Mouse (Mus musculus): ENCODE results near the gene Cldn5. TPM values are rescaled to one million over a fixed set of nuclear protein-coding genes. Genes with fewer than 3 reads are reported as not detected.

Gene Cldn5
- polyA plus RNA-seq, 1 experiment from 2014 or later: 86.7 TPM

- Histone ChIP-seq H3K27ac (replicated peaks) (no peak overlapping the region), H3K4me3 (no peak overlapping the region), H3K9ac (replicated peaks) (no peak overlapping the region), H3K36me3 (peaks cover 12% of the 10 kb centered on the region; the same call in 1 of the 2 replicates), H3K9me3 (no peaks in the 10 kb centered on the region), H3K4me2 (replicated peaks) (no peak overlapping the region), H3K4me1 (no peaks in the 10 kb centered on the region), H3K27me3 (no peaks in the 10 kb centered on the region)
- ATAC-seq (replicated peaks): no peak
- 92% methylated on average over 11 of the region's 11 CpGs for WGBS
Measured at GRCm38 (mm10) chr16:18795223-18795899, 18.7 kb downstream of the Cldn5 start.

GRCm38 (mm10) chr16:18796645-18797044 is 20.0 kb downstream of the Cldn5 start:
- no peaks in the 10 kb centered on the region for H3K27me3 ChIP-seq
- no peak overlapping the region for H3K27ac ChIP-seq (replicated peaks)
- WGBS: 66% methylated on average over 7 of the region's 7 CpGs
- no peaks in the 10 kb centered on the region for H3K9me3 ChIP-seq
- H3K9ac ChIP-seq (replicated peaks): no peak overlapping the region
- peaks cover 10% of the 10 kb centered on the region; the same call in 1 of the 2 replicates for H3K36me3 ChIP-seq
- no peak overlapping the region for H3K4me3 ChIP-seq
- H3K4me2 ChIP-seq (replicated peaks): no peak overlapping the region
- no peak for ATAC-seq (replicated peaks)
- no peaks in the 10 kb centered on the region for H3K4me1 ChIP-seq

DNA sequence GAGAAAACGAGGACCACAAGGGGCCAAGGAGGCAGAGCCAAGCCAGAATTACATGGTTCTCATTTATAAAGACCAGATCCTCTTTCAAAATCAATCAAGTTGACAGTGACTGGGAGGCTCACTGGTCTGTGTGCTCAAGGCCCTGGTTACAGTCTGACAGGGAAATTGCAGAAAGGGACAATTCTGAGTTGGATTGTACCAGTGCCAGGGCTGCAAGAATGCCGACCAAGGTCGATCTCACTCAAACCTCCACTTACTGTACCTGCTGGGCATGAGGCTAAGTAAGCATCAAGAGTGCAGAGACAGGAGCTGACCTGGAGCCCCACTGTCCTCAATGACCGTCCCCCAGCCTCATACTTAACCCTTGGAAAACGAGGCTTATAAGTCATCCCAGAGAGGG is 21.5 kb downstream of the Cldn5 start:
- H3K9me3 ChIP-seq: no peaks in the 10 kb centered on the region
- H3K27ac ChIP-seq (replicated peaks): no peak overlapping the region
- H3K36me3 ChIP-seq: peaks cover 10% of the 10 kb centered on the region; the same call in 1 of the 2 replicates
- H3K27me3 ChIP-seq: no peaks in the 10 kb centered on the region
- 92% methylated on average over 5 of the region's 5 CpGs for WGBS
- ATAC-seq (replicated peaks): no peak
- no peak overlapping the region for H3K9ac ChIP-seq (replicated peaks)
- H3K4me3 ChIP-seq: no peak overlapping the region
- H3K4me2 ChIP-seq (replicated peaks): no peak overlapping the region
- H3K4me1 ChIP-seq: no peaks in the 10 kb centered on the region

GRCm38 (mm10) chr16:18798841-18799240 is 22.2 kb downstream of the Cldn5 start:
- H3K9ac ChIP-seq (replicated peaks): no peak overlapping the region
- no peaks in the 10 kb centered on the region for H3K4me1 ChIP-seq
- no peak overlapping the region for H3K4me2 ChIP-seq (replicated peaks)
- H3K9me3 ChIP-seq: no peaks in the 10 kb centered on the region
- no peak overlapping the region for H3K4me3 ChIP-seq
- H3K27me3 ChIP-seq: no peaks in the 10 kb centered on the region
- 70% methylated on average over 2 of the region's 2 CpGs for WGBS
- ATAC-seq (replicated peaks): 0 out of 2 replicates have a peak, but pooled peaks have one; percentile 48
- peaks cover 10% of the 10 kb centered on the region; the same call in 1 of the 2 replicates for H3K36me3 ChIP-seq
- no peak overlapping the region for H3K27ac ChIP-seq (replicated peaks)

DNA sequence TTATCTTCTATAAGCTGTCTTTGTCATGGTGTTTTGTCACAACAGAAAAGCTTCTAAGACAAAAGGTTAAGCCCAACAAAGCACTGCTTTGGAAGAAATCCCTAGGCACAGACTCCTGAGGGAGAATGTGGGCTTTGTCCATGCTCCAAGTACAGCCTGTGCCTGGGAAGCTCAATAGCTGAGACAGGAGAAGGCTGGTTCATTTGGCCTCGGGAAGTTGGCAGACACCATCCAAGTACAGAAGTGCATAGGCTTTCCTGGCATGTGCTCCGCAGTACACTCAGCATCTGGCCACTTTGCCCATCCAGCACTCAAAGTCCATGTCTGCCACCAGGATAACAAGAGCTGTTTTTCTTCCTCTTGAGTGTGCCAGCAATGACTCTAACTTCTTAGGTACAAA is 29.1 kb downstream of the Cldn5 start:
- H3K4me2 ChIP-seq (replicated peaks): no peak overlapping the region
- H3K27me3 ChIP-seq: no peaks in the 10 kb centered on the region
- no peak overlapping the region for H3K27ac ChIP-seq (replicated peaks)
- no peaks in the 10 kb centered on the region for H3K9me3 ChIP-seq
- WGBS: 89% methylated on average over 2 of the region's 2 CpGs
- peaks cover under 1% of the 10 kb centered on the region; the same call in 1 of the 2 replicates for H3K4me1 ChIP-seq
- H3K36me3 ChIP-seq: peaks cover 11% of the 10 kb centered on the region; the same call in 1 of the 2 replicates
- no peak overlapping the region for H3K4me3 ChIP-seq
- ATAC-seq (replicated peaks): no peak
- H3K9ac ChIP-seq (replicated peaks): no peak overlapping the region

- Histone ChIP-seq H3K27me3 (no peaks in the 10 kb centered on the region), H3K9ac (replicated peaks) (no peak overlapping the region), H3K27ac (replicated peaks) (no peak overlapping the region), H3K4me1 (peaks cover 20% of the 10 kb centered on the region), H3K36me3 (peaks cover 11% of the 10 kb centered on the region; the same call in 1 of the 2 replicates), H3K4me2 (replicated peaks) (no peak overlapping the region), H3K9me3 (no peaks in the 10 kb centered on the region), H3K4me3 (no peak overlapping the region)
- WGBS: over 99% methylated on average over 5 of the region's 5 CpGs
- ATAC-seq (replicated peaks): no peak
Measured at GRCm38 (mm10) chr16:18809001-18809400, 32.4 kb downstream of the Cldn5 start.

- Histone ChIP-seq H3K36me3 (peaks cover 8% of the 10 kb centered on the region; the same call in 1 of the 2 replicates), H3K4me1 (peaks cover 21% of the 10 kb centered on the region), H3K9ac (replicated peaks) (peak overlapping the region; percentile 41), H3K27ac (replicated peaks) (no peak overlapping the region), H3K4me2 (replicated peaks) (peak overlapping the region; percentile 83), H3K9me3 (no peaks in the 10 kb centered on the region), H3K27me3 (no peaks in the 10 kb centered on the region), H3K4me3 (peak overlapping the region; percentile 81)
- 9% methylated on average over 5 of the region's 5 CpGs for WGBS
- no peak; the same call in 1 of the 2 replicates for ATAC-seq (replicated peaks)
Measured at GRCm38 (mm10) chr16:18811032-18811431, 34.4 kb downstream of the Cldn5 start.

GRCm38 (mm10) chr16:18811468-18812384 is 35.1 kb downstream of the Cldn5 start, which contains the start of the genes Ufd1 and Cdc45:
TSS of gene Ufd1 (plus strand) at chr16:18811779.
TSS of gene Cdc45 (minus strand) at chr16:18811987.
- Histone ChIP-seq H3K4me2 (replicated peaks) (peak within 1 kb of the TSS; percentile 83), H3K4me1 (peaks cover 21% of the 10 kb centered on the region), H3K27ac (replicated peaks) (peak within 1 kb of the TSS; percentile 80), H3K9ac (replicated peaks) (peak within 1 kb of the TSS; percentile 77), H3K9me3 (no peaks in the 10 kb centered on the region), H3K4me3 (peak within 1 kb of the TSS; percentile 81), H3K27me3 (no peaks in the 10 kb centered on the region), H3K36me3 (peaks cover 15% of the 10 kb centered on the region; the same call in 1 of the 2 replicates)
- WGBS: under 1% methylated on average over 42 of the region's 42 CpGs
- peak; percentile 97 for ATAC-seq (replicated peaks)

DNA sequence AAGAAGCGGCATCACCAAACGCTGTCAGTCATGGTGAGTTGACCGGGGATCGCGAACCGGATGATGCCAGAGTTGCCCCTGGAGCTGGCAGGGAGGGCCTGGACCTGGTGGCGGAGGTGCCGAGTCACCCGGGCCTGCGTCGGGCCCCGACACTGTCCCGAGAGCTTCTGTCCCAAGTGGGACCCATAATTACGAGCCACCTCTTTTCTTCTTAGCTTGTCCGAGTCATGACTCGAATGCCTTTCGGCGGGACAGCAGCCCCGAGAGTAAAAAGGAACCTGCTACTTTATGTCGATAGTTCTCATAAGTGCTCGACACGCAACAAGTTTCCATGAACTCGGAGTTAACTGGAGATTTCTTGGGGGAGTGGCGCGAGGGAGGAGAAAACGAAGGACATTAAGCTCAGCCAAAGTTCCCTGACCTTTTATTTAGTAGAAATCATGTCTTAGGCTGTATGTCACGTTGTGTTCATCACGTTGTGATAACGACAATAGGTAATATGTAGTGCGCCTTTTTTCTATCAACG is 35.8 kb downstream of the Cldn5 start:
- 2% methylated on average over 31 of the region's 31 CpGs for WGBS
- Histone ChIP-seq H3K4me3 (peak overlapping the region; percentile 81), H3K4me2 (replicated peaks) (peak overlapping the region; percentile 70), H3K27ac (replicated peaks) (peak overlapping the region; percentile 80), H3K27me3 (no peaks in the 10 kb centered on the region), H3K9me3 (no peaks in the 10 kb centered on the region), H3K36me3 (peaks cover 22% of the 10 kb centered on the region; the same call in 1 of the 2 replicates), H3K9ac (replicated peaks) (peak overlapping the region; percentile 77), H3K4me1 (peaks cover 21% of the 10 kb centered on the region)
- ATAC-seq (replicated peaks): no peak

DNA sequence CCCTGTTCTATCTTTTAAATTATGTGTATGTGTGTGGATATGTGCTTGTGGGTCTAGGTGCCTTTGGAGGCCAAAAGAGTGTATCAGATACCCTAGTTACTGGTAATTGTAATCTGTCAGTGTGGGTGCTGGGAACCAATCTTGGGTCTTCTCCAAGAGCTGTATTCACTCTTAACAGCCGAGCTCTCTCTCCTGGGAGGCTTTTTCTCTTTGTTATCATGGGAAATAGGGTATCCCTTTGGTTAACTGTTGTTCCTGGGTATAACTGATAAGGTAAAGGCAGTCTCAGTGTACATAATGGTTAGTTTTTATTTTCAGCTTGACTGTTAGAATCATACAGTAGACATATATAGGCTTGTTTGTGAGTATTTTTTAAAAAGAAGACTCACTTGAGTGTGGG is 45.7 kb downstream of the Cldn5 start:
- no peaks in the 10 kb centered on the region for H3K9me3 ChIP-seq
- no peaks in the 10 kb centered on the region for H3K27me3 ChIP-seq
- peaks cover 97% of the 10 kb centered on the region for H3K36me3 ChIP-seq
- H3K4me3 ChIP-seq: no peak overlapping the region
- WGBS: 83% methylated on average over 1 of the region's 1 CpGs
- ATAC-seq (replicated peaks): no peak
- no peak overlapping the region for H3K9ac ChIP-seq (replicated peaks)
- no peak overlapping the region for H3K27ac ChIP-seq (replicated peaks)
- H3K4me2 ChIP-seq (replicated peaks): no peak overlapping the region
- H3K4me1 ChIP-seq: no peaks in the 10 kb centered on the region

GRCm38 (mm10) chr16:18822925-18823324 is 46.3 kb downstream of the Cldn5 start:
- WGBS: 68% methylated on average over 4 of the region's 4 CpGs
- H3K27ac ChIP-seq (replicated peaks): no peak overlapping the region
- ATAC-seq (replicated peaks): no peak

More at GRCm38 (mm10) chr16:18822925-18823324, 46.3 kb downstream of the Cldn5 start:
- Histone ChIP-seq H3K4me3 (no peak overlapping the region), H3K4me1 (no peaks in the 10 kb centered on the region), H3K27me3 (no peaks in the 10 kb centered on the region), H3K4me2 (replicated peaks) (no peak overlapping the region), H3K9me3 (no peaks in the 10 kb centered on the region), H3K36me3 (peaks cover 97% of the 10 kb centered on the region), H3K9ac (replicated peaks) (no peak overlapping the region)

Measured in forebrain, embryonic 15.5 days (tissue).